Mouse (Mus musculus) ES-E14 (cell line): ENCODE measurements around the gene Sdhb. TPM values are rescaled to one million over a fixed set of nuclear protein-coding genes. Genes with fewer than 3 reads are reported as not detected.

Experiments used
- DNase-seq: peaks from one replicate; pipeline ENCODE4 v3.0.0-alpha.2; 2013; ENCODE audit warnings: low read depth, low spot score
- H3K27ac ChIP-seq: 2 replicates; pipeline ENCODE4 v1.5.1; 2012; ENCODE audit warnings: low read depth, mild to moderate bottlenecking, low read length, moderate library complexity, mixed read lengths; ENCODE audit not compliant: poor library complexity, insufficient read depth, severe bottlenecking
- H3K36me3 ChIP-seq: 2 replicates; pipeline ENCODE4 v1.6.1; 2012; ENCODE audit warnings: mild to moderate bottlenecking, low read length, moderate library complexity, mixed read lengths; ENCODE audit not compliant: control insufficient read depth, poor library complexity, insufficient read depth, severe bottlenecking
- H3K4me1 ChIP-seq, 2 experiments: fragments of 150-350 bp in 1 of 2; sonication (generic) in 1 of 2; 2 replicates each; pipeline ENCODE4 v1.6.1; 2012; ENCODE audit warnings: low read length in 2 of 2, mild to moderate bottlenecking in 1 of 2, mixed read lengths in 1 of 2; ENCODE audit not compliant: control insufficient read depth in 2 of 2, insufficient read depth in 2 of 2, poor library complexity in 1 of 2
- H3K4me3 ChIP-seq, 2 experiments: fragments of 150-350 bp in 1 of 2; sonication (generic) in 1 of 2; 2 replicates each; pipeline ENCODE4 v1.5.1; 2012; ENCODE audit warnings: low read length in 2 of 2, low read depth in 1 of 2, mild to moderate bottlenecking in 1 of 2, mixed read lengths in 1 of 2; ENCODE audit not compliant: insufficient read depth in 1 of 2, poor library complexity in 1 of 2, severe bottlenecking in 1 of 2
- H3K9ac ChIP-seq: 2 replicates; pipeline ENCODE4 v1.6.1; 2012; ENCODE audit warnings: low read depth, mild to moderate bottlenecking, low read length, mixed read lengths; ENCODE audit not compliant: poor library complexity, insufficient read depth, severe bottlenecking
- H3K9me3 ChIP-seq: fragments of 150-350 bp; sonication (generic); 2 replicates; pipeline ENCODE4 v1.6.1; 2012; ENCODE audit warnings: low read depth, mild to moderate bottlenecking, low read length; ENCODE audit not compliant: control insufficient read depth, insufficient read depth
- CHD2 ChIP-seq: IDR thresholded peaks from 2 replicates; pipeline ENCODE4 v1.6.1; 2014; ENCODE audit warnings: mild to moderate bottlenecking, low read depth, low read length, inconsistent platforms
- HCFC1 ChIP-seq: IDR thresholded peaks from 2 replicates; pipeline ENCODE4 v1.6.1; 2012; ENCODE audit warnings: low read length, inconsistent platforms, borderline replicate concordance; ENCODE audit not compliant: insufficient read depth
- MAFK ChIP-seq: IDR thresholded peaks from 2 replicates; pipeline ENCODE4 v1.6.1; 2014; ENCODE audit warnings: mild to moderate bottlenecking, low read depth, low read length, inconsistent platforms; ENCODE audit not compliant: insufficient read depth
- ZC3H11A ChIP-seq: IDR thresholded peaks from 2 replicates; pipeline ENCODE4 v1.6.1; 2012; ENCODE audit warnings: low read depth, mild to moderate bottlenecking, inconsistent platforms, low read length, borderline replicate concordance
- ZNF384 ChIP-seq: IDR thresholded peaks from 2 replicates; pipeline ENCODE4 v1.6.1; 2012; ENCODE audit warnings: low read depth, low read length, inconsistent platforms
- in situ Hi-C, 2 experiments: fragments of 600-800 bp; cut with MboI; formaldehyde crosslinking; loops; one replicate each; pipeline ENCODE4 v1.15.1; 2025; ENCODE audit warnings: low sequenced_read_pairs in 2 of 2, inconsistent platforms in 1 of 2; ENCODE audit not compliant: unreplicated experiment in 2 of 2
- total RNA-seq: library from RNA; depleted of rRNA; stranded (reverse); fragments of 300-350 nt; gene quantifications from 2 replicates; pipeline ENCODE4 v1.2.3, GENCODE M21; 2012

Gene Sdhb
- total RNA-seq, 1 experiment, result 135 TPM

- TF ChIP-seq HCFC1, result no peak
- TF ChIP-seq MAFK, result no peak
- no peak for TF ChIP-seq ZNF384
- TF ChIP-seq ZC3H11A, result no peak
- TF ChIP-seq CHD2, result no peak
- Histone ChIP-seq H3K9me3 (no peaks in the 10 kb centered on the region), H3K4me3 (no peak overlapping the region), H3K27ac (no peak overlapping the region), H3K9ac (no peak overlapping the region), H3K36me3 (peaks cover 7% of the 10 kb centered on the region; the same call in 1 of the 2 replicates), H3K4me1 (no peaks in the 10 kb centered on the region)
- DNase-seq, result no peak
- in situ Hi-C loops, result no loop called here
Measured at GRCm38 (mm10) chr4:141012558-141012957, 51.6 kb downstream of the Sdhb start.

GRCm38 (mm10) chr4:141014114-141014513 is 53.1 kb downstream of the Sdhb start:
- no peak overlapping the region for H3K27ac ChIP-seq
- DNase-seq, result no peak
- no peak overlapping the region for H3K4me3 ChIP-seq
- H3K36me3 ChIP-seq, result peaks cover 3% of the 10 kb centered on the region; the same call in 1 of the 2 replicates
- H3K4me1 ChIP-seq, result peaks cover 0 to 4% of the 10 kb centered on the region in 2 experiments; a peak in 1 of 4 replicates
- no peak for TF ChIP-seq ZC3H11A
- in situ Hi-C loops, result no loop called here
- H3K9me3 ChIP-seq, result no peaks in the 10 kb centered on the region
- H3K9ac ChIP-seq, result no peak overlapping the region

- DNase-seq, result no peak
- in situ Hi-C loops, result no loop called here
- TF ChIP-seq ZNF384 (no peak), HCFC1 (no peak), CHD2 (no peak), ZC3H11A (no peak), MAFK (no peak)
- Histone ChIP-seq H3K9me3 (no peaks in the 10 kb centered on the region), H3K9ac (no peak overlapping the region), H3K4me3 (no peak overlapping the region), H3K27ac (no peak overlapping the region), H3K4me1 (peaks cover 0 to 4% of the 10 kb centered on the region in 2 experiments; a peak in 1 of 4 replicates), H3K36me3 (peaks cover 6% of the 10 kb centered on the region; the same call in 1 of the 2 replicates)
Measured at GRCm38 (mm10) chr4:141014856-141015255, 53.9 kb downstream of the Sdhb start.

- no peak overlapping the region for H3K9ac ChIP-seq
- H3K27ac ChIP-seq, result no peak overlapping the region
- no peak for DNase-seq
- H3K9me3 ChIP-seq, result no peaks in the 10 kb centered on the region
- H3K4me1 ChIP-seq, result peaks cover 0 to 4% of the 10 kb centered on the region in 2 experiments; a peak in 1 of 4 replicates
- H3K36me3 ChIP-seq, result peaks cover 7% of the 10 kb centered on the region; the same call in 1 of the 2 replicates
- no peak overlapping the region for H3K4me3 ChIP-seq
- in situ Hi-C loops, result no loop called here
- no peak for TF ChIP-seq MAFK
- TF ChIP-seq CHD2, result no peak
- no peak for TF ChIP-seq ZNF384
- no peak for TF ChIP-seq HCFC1
- TF ChIP-seq ZC3H11A, result no peak
Measured at GRCm38 (mm10) chr4:141015356-141015755, 54.4 kb downstream of the Sdhb start.

GRCm38 (mm10) chr4:141016311-141016710 is 55.3 kb downstream of the Sdhb start:
- no peak for TF ChIP-seq ZC3H11A
- TF ChIP-seq MAFK, result no peak
- TF ChIP-seq CHD2, result no peak
- no peak for TF ChIP-seq HCFC1
- no peak for TF ChIP-seq ZNF384
- Histone ChIP-seq H3K9ac (no peak overlapping the region), H3K9me3 (no peaks in the 10 kb centered on the region), H3K4me3 (no peak overlapping the region), H3K36me3 (peaks cover 9% of the 10 kb centered on the region; the same call in 1 of the 2 replicates), H3K4me1 (peaks cover 0 to 7% of the 10 kb centered on the region in 2 experiments; a peak in 2 of 4 replicates), H3K27ac (no peak overlapping the region)
- DNase-seq, result no peak
- in situ Hi-C loops, result no loop called here
